Mouse (Mus musculus): ENCODE results near the gene 4921539E11Rik. TPM values are rescaled to one million over a fixed set of nuclear protein-coding genes. Genes with fewer than 3 reads are reported as not detected.

The 4921539E11Rik gene
- not detected in 2 replicates for polyA plus RNA-seq (2015; fragmentation: Nextera tagmentation; extraction: Ambion mirVana)

GRCm38 (mm10) chr4:103290763-103291162, at the start of gene 4921539E11Rik:
Gene 4921539E11Rik, minus strand, starts transcription at chr4:103290863.
- no peaks in the 10 kb centered on the region for H3K36me3 ChIP-seq (ENCODE audit: control insufficient read depth, insufficient read depth, low read length)
- H3K27me3 ChIP-seq (ENCODE audit: control insufficient read depth, insufficient read depth, low read depth, low read length) = no peaks in the 10 kb centered on the region
- no peak within 1 kb of the TSS for H3K4me3 ChIP-seq (ENCODE audit: low read length)
- no peaks in the 10 kb centered on the region for H3K9me3 ChIP-seq (ENCODE audit: control insufficient read depth, low read length)
- no peak for ATAC-seq (ENCODE audit: low read depth)
- H3K4me1 ChIP-seq (replicated peaks; ENCODE audit: control insufficient read depth, insufficient read depth, low read length) = no peaks in the 10 kb centered on the region
- 72% methylated on average over 2 of the region's 2 CpGs for WGBS
- H3K9ac ChIP-seq (ENCODE audit: low read length) = no peak within 1 kb of the TSS
- H3K4me2 ChIP-seq (ENCODE audit: low read depth, low read length) = no peak within 1 kb of the TSS
- no peak within 1 kb of the TSS for H3K27ac ChIP-seq (ENCODE audit: low read length)

GRCm38 (mm10) chr4:103335134-103335533, 44.5 kb upstream of the 4921539E11Rik start:
- H3K4me3 ChIP-seq (ENCODE audit: low read length) = no peak overlapping the region
- H3K9ac ChIP-seq (ENCODE audit: low read length) = no peak overlapping the region
- no peak for ATAC-seq (ENCODE audit: low read depth)
- WGBS = 53% methylated on average over 5 of the region's 5 CpGs
- no peak overlapping the region for H3K27ac ChIP-seq (ENCODE audit: low read length)
- H3K4me2 ChIP-seq (ENCODE audit: low read depth, low read length) = no peak overlapping the region
- no peaks in the 10 kb centered on the region for H3K4me1 ChIP-seq (replicated peaks; ENCODE audit: control insufficient read depth, insufficient read depth, low read length)
- H3K9me3 ChIP-seq (ENCODE audit: control insufficient read depth, low read length) = no peaks in the 10 kb centered on the region
- H3K36me3 ChIP-seq (ENCODE audit: control insufficient read depth, insufficient read depth, low read length) = peaks cover 5% of the 10 kb centered on the region
- H3K27me3 ChIP-seq (ENCODE audit: control insufficient read depth, insufficient read depth, low read depth, low read length) = no peaks in the 10 kb centered on the region

- Histone ChIP-seq H3K9me3 (ENCODE audit: control insufficient read depth, low read length) (no peaks in the 10 kb centered on the region), H3K9ac (ENCODE audit: low read length) (no peak overlapping the region), H3K36me3 (ENCODE audit: control insufficient read depth, insufficient read depth, low read length) (peaks cover 5% of the 10 kb centered on the region), H3K4me1 (replicated peaks; ENCODE audit: control insufficient read depth, insufficient read depth, low read length) (no peaks in the 10 kb centered on the region; the same call in 1 of the 2 replicates), H3K27me3 (ENCODE audit: control insufficient read depth, insufficient read depth, low read depth, low read length) (no peaks in the 10 kb centered on the region), H3K27ac (ENCODE audit: low read length) (no peak overlapping the region), H3K4me3 (ENCODE audit: low read length) (no peak overlapping the region), H3K4me2 (ENCODE audit: low read depth, low read length) (no peak overlapping the region)
- 50% methylated on average over 6 of the region's 6 CpGs for WGBS
- no peak for ATAC-seq (ENCODE audit: low read depth)
Observed at GRCm38 (mm10) chr4:103329348-103329747, 38.7 kb upstream of the 4921539E11Rik start.

- peaks cover 4% of the 10 kb centered on the region; the same call in 1 of the 2 replicates for H3K36me3 ChIP-seq (ENCODE audit: control insufficient read depth, insufficient read depth, low read length)
- no peak overlapping the region for H3K27ac ChIP-seq (ENCODE audit: low read length)
Observed at GRCm38 (mm10) chr4:103326994-103327393, 36.3 kb upstream of the 4921539E11Rik start.

GRCm38 (mm10) chr4:103324688-103325451, 34.2 kb upstream of the 4921539E11Rik start:
- 38% methylated on average over 17 of the region's 17 CpGs for WGBS
- H3K4me2 ChIP-seq (ENCODE audit: low read depth, low read length) = peak overlapping the region; percentile 27

More at GRCm38 (mm10) chr4:103326994-103327393, 36.3 kb upstream of the 4921539E11Rik start:
- H3K9me3 ChIP-seq (ENCODE audit: control insufficient read depth, low read length) = no peaks in the 10 kb centered on the region
- no peak overlapping the region for H3K4me2 ChIP-seq (ENCODE audit: low read depth, low read length)
- no peak for ATAC-seq (ENCODE audit: low read depth)
- H3K27me3 ChIP-seq (ENCODE audit: control insufficient read depth, insufficient read depth, low read depth, low read length) = no peaks in the 10 kb centered on the region
- H3K4me3 ChIP-seq (ENCODE audit: low read length) = no peak overlapping the region
- H3K9ac ChIP-seq (ENCODE audit: low read length) = no peak overlapping the region
- no peaks in the 10 kb centered on the region; the same call in 1 of the 2 replicates for H3K4me1 ChIP-seq (replicated peaks; ENCODE audit: control insufficient read depth, insufficient read depth, low read length)
- 45% methylated on average over 3 of the region's 3 CpGs for WGBS

GRCm38 (mm10) chr4:103321461-103321860, 30.8 kb upstream of the 4921539E11Rik start:
- no peaks in the 10 kb centered on the region; the same call in 1 of the 2 replicates for H3K4me1 ChIP-seq (replicated peaks; ENCODE audit: control insufficient read depth, insufficient read depth, low read length)
- no peaks in the 10 kb centered on the region for H3K27me3 ChIP-seq (ENCODE audit: control insufficient read depth, insufficient read depth, low read depth, low read length)
- no peak for ATAC-seq (ENCODE audit: low read depth)
- no peak overlapping the region for H3K9ac ChIP-seq (ENCODE audit: low read length)
- 62% methylated on average over 6 of the region's 6 CpGs for WGBS
- no peak overlapping the region for H3K27ac ChIP-seq (ENCODE audit: low read length)
- H3K4me2 ChIP-seq (ENCODE audit: low read depth, low read length) = no peak overlapping the region
- H3K36me3 ChIP-seq (ENCODE audit: control insufficient read depth, insufficient read depth, low read length) = peaks cover 5% of the 10 kb centered on the region; the same call in 1 of the 2 replicates
- no peaks in the 10 kb centered on the region for H3K9me3 ChIP-seq (ENCODE audit: control insufficient read depth, low read length)
- H3K4me3 ChIP-seq (ENCODE audit: low read length) = no peak overlapping the region

More at GRCm38 (mm10) chr4:103324688-103325451, 34.2 kb upstream of the 4921539E11Rik start:
- H3K4me1 ChIP-seq (replicated peaks; ENCODE audit: control insufficient read depth, insufficient read depth, low read length) = no peaks in the 10 kb centered on the region; the same call in 1 of the 2 replicates
- H3K4me3 ChIP-seq (ENCODE audit: low read length) = peak overlapping the region; percentile 11; the same call in 1 of the 2 replicates
- peak overlapping the region; percentile 53; the same call in 1 of the 2 replicates for H3K27ac ChIP-seq (ENCODE audit: low read length)
- no peak overlapping the region for H3K9ac ChIP-seq (ENCODE audit: low read length)
- no peaks in the 10 kb centered on the region for H3K27me3 ChIP-seq (ENCODE audit: control insufficient read depth, insufficient read depth, low read depth, low read length)
- H3K9me3 ChIP-seq (ENCODE audit: control insufficient read depth, low read length) = no peaks in the 10 kb centered on the region
- ATAC-seq (ENCODE audit: low read depth) = peak; percentile 96
- H3K36me3 ChIP-seq (ENCODE audit: control insufficient read depth, insufficient read depth, low read length) = 0 out of 2 replicates have a peak, but pooled peaks cover 2% of the 10 kb centered on the region

GRCm38 (mm10) chr4:103315861-103316260, 25.2 kb upstream of the 4921539E11Rik start:
- Histone ChIP-seq H3K4me3 (ENCODE audit: low read length) (no peak overlapping the region), H3K36me3 (ENCODE audit: control insufficient read depth, insufficient read depth, low read length) (peaks cover 3% of the 10 kb centered on the region; the same call in 1 of the 2 replicates), H3K27ac (ENCODE audit: low read length) (no peak overlapping the region), H3K9me3 (ENCODE audit: control insufficient read depth, low read length) (no peaks in the 10 kb centered on the region), H3K27me3 (ENCODE audit: control insufficient read depth, insufficient read depth, low read depth, low read length) (no peaks in the 10 kb centered on the region), H3K9ac (ENCODE audit: low read length) (no peak overlapping the region), H3K4me1 (replicated peaks; ENCODE audit: control insufficient read depth, insufficient read depth, low read length) (peaks cover 6% of the 10 kb centered on the region), H3K4me2 (ENCODE audit: low read depth, low read length) (no peak overlapping the region)
- no peak for ATAC-seq (ENCODE audit: low read depth)
- WGBS = 90% methylated on average over 4 of the region's 4 CpGs

GRCm38 (mm10) chr4:103314526-103314910, 23.9 kb upstream of the 4921539E11Rik start:
- Histone ChIP-seq H3K9ac (ENCODE audit: low read length) (peak overlapping the region; percentile 90), H3K36me3 (ENCODE audit: control insufficient read depth, insufficient read depth, low read length) (peaks cover 3% of the 10 kb centered on the region; the same call in 1 of the 2 replicates), H3K27ac (ENCODE audit: low read length) (peak overlapping the region; percentile 98; the same call in 1 of the 2 replicates), H3K9me3 (ENCODE audit: control insufficient read depth, low read length) (no peaks in the 10 kb centered on the region), H3K4me2 (ENCODE audit: low read depth, low read length) (peak overlapping the region; percentile 52), H3K27me3 (ENCODE audit: control insufficient read depth, insufficient read depth, low read depth, low read length) (no peaks in the 10 kb centered on the region), H3K4me3 (ENCODE audit: low read length) (peak overlapping the region; percentile 75), H3K4me1 (replicated peaks; ENCODE audit: control insufficient read depth, insufficient read depth, low read length) (peaks cover 6% of the 10 kb centered on the region)
- 14% methylated on average over 3 of the region's 3 CpGs for WGBS
- ATAC-seq (ENCODE audit: low read depth) = no peak
